Mouse (Mus musculus) ovary, postnatal 10 days (tissue): ENCODE data around the gene Pnrc1.

Experiments used
- DNase-seq: peaks from one replicate; pipeline ENCODE4 v3.0.0; 2022; ENCODE audit warnings: low spot score

Gene Pnrc1

GRCm38 (mm10) chr4:33270386-33271314, 19.3 kb downstream of the Pnrc1 start:
- no peak for DNase-seq

- no peak for DNase-seq
These were observed 24.8 kb downstream of the Pnrc1 start for GRCm38 (mm10) chr4:33264979-33265726.

- no peak for DNase-seq
These were observed 27.1 kb downstream of the Pnrc1 start for GRCm38 (mm10) chr4:33262897-33263296.

- DNase-seq: peak; percentile 77
These were observed 28.6 kb downstream of the Pnrc1 start for GRCm38 (mm10) chr4:33261311-33261753.

- no peak for DNase-seq
These were observed 29.7 kb downstream of the Pnrc1 start for GRCm38 (mm10) chr4:33260311-33260710.

- no peak for DNase-seq
These were observed 32.5 kb downstream of the Pnrc1 start for GRCm38 (mm10) chr4:33257263-33257964.

GRCm38 (mm10) chr4:33254706-33255105, 35.3 kb downstream of the Pnrc1 start:
- DNase-seq: no peak

GRCm38 (mm10) chr4:33250867-33251266, 39.1 kb downstream of the Pnrc1 start:
- no peak for DNase-seq

GRCm38 (mm10) chr4:33249716-33250230, 40.2 kb downstream of the Pnrc1 start:
- DNase-seq: no peak

- no peak for DNase-seq
These were observed 41.0 kb downstream of the Pnrc1 start for GRCm38 (mm10) chr4:33248915-33249314.

- DNase-seq: peak; percentile 96
These were observed 41.7 kb downstream of the Pnrc1 start for GRCm38 (mm10) chr4:33248062-33248889.

GRCm38 (mm10) chr4:33247479-33248053, 42.4 kb downstream of the Pnrc1 start:
- peak; percentile 97 for DNase-seq

- no peak for DNase-seq
These were observed 44.0 kb downstream of the Pnrc1 start for GRCm38 (mm10) chr4:33245853-33246395.

GRCm38 (mm10) chr4:33243921-33244320, 46.0 kb downstream of the Pnrc1 start:
- no peak for DNase-seq

GRCm38 (mm10) chr4:33243016-33243758, 46.8 kb downstream of the Pnrc1 start:
- DNase-seq: no peak

GRCm38 (mm10) chr4:33242536-33242935, 47.4 kb downstream of the Pnrc1 start:
- DNase-seq: no peak

- DNase-seq: no peak
These were observed 59.1 kb downstream of the Pnrc1 start for GRCm38 (mm10) chr4:33230881-33231280.

GRCm38 (mm10) chr4:33229639-33230038, 60.3 kb downstream of the Pnrc1 start:
- no peak for DNase-seq

- no peak for DNase-seq
These were observed 62.8 kb downstream of the Pnrc1 start for GRCm38 (mm10) chr4:33227164-33227563.
